Mouse (Mus musculus): ENCODE measurements around the gene Senp3.
"Not testable (repeated sequence)": the region's sequence is repeated elsewhere in the genome, so short reads cannot be mapped to it uniquely, and the experiment has no call there.

Senp3 gene

GRCm38 (mm10) chr11:69633128-69633866 is 48.6 kb downstream of the Senp3 start:
- peak; percentile 81 for DNase-seq

DNA sequence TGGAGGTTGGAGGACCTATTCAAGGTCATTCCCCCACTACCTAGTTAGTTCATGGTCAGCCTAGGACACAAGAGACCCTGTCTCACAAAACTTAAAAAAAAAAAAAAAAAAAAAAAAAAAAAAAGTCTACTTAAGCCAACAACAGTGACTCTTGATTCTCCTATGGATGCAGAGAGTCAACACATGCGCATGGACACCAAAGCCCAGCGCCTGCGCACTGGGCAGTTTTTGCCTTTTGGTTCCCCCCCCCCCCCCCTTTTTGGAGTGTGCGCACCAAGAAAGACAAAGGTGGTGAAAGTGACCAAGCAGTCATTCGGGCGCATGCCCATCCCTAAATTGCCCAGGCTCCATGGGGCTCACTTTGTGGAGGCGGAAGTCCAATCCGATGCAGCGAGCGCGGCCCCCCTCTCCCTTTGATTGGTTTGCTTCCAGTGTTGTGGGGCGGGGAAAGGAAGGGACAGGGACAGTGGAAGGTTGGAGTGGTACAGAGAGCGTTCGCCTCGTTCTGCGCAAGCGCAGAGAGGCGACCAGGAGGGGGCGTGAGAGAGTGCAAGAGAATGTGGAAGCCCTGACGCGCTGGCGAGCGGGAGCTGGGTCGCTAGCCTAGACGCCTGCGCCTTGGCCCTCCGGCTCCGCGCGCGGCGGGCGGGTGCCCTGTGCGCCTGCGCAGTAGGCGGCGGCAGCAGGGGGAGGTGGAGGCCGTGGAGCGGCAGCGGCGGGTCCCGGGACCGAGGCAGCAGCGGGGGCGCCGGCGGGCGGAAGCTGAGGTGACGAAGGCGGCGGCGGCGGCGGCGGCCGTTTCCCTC is 49.4 kb downstream of the Senp3 start, which contains the start of gene Fxr2:
TSS of gene Fxr2 (plus strand) at position 707 of the 806 bp plus-strand sequence.
- peak; percentile 100 for DNase-seq

DNA sequence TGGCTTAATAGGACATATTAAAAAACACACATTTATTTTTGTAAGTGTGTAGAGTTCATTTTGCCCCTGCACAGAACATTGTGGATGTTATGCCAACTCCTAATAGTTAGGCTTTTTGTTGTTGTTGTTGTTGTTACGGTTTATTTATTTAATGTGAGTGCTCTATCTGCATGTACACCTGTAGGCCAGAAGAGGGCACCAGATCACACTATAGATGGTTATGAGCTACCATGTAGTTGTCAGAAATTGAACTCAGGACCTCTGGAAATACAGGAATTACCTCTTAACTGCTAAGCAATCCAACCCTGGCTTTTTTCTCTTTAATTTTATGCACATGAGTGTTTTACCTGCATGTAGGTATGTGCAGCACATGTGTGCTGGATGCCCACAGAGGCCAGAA is 52.1 kb downstream of the Senp3 start:
- DNase-seq = no peak

- peak; percentile 81 for DNase-seq
Measured at GRCm38 (mm10) chr11:69628286-69628685, 53.6 kb downstream of the Senp3 start.

DNA sequence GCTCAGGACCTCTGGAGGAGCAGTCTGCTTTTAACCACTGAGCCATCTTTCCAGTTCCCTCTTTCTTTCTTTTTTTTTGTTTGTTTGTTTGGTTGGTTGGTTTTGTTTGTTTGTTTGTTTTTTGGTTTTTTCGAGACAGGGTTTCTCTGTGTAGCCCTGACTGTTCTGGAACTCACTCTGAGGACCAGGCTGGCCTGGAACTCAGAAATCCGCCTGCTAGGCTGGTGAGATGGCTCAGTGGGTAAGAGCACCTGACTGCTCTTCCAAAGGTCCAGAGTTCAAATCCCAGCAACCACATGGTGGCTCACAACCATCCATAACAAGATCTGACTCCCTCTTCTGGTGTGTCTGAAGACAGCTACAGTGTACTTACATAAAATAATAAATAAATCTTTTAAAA is 57.5 kb downstream of the Senp3 start:
- not testable (repeated sequence) for DNase-seq
